Mouse (Mus musculus) lung, postnatal 4 days (tissue): Measurements from ENCODE around the gene Cdc42.
A peak's percentile ranks its signal among the peaks of the same experiment; 100 is the strongest.

Experiments
- DNase-seq, 2 experiments: peaks; one replicate each; pipeline ENCODE4 v3.0.0; 2021

The Cdc42 gene

GRCm38 (mm10) chr4:137282584-137283406, 74.7 kb downstream of the Cdc42 start:
- peak in 1 of 2 experiments; percentile 54 for DNase-seq

- DNase-seq, result no peak
Observed at GRCm38 (mm10) chr4:137282122-137282521, 75.4 kb downstream of the Cdc42 start.

- DNase-seq, result no peak
Observed at GRCm38 (mm10) chr4:137281273-137281672, 76.2 kb downstream of the Cdc42 start.

- no peak for DNase-seq
Observed at GRCm38 (mm10) chr4:137279346-137279745, 78.2 kb downstream of the Cdc42 start.

GRCm38 (mm10) chr4:137278144-137279040, 79.1 kb downstream of the Cdc42 start:
- DNase-seq, result peak in 1 of 2 experiments; percentile 72

GRCm38 (mm10) chr4:137277600-137278143, 79.8 kb downstream of the Cdc42 start:
- no peak for DNase-seq

GRCm38 (mm10) chr4:137277166-137277513, 80.4 kb downstream of the Cdc42 start, which contains the start of gene Wnt4:
Wnt4 (plus strand) TSS chr4:137277489.
- DNase-seq, result peak; percentile 60 to 83

GRCm38 (mm10) chr4:137276443-137277165, 80.9 kb downstream of the Cdc42 start:
- DNase-seq, result no peak

GRCm38 (mm10) chr4:137274304-137274703, 83.2 kb downstream of the Cdc42 start:
- DNase-seq, result no peak

- DNase-seq, result no peak
Observed at GRCm38 (mm10) chr4:137271856-137272255, 85.7 kb downstream of the Cdc42 start.
